Comparison of ENCODE assay signal across 18 mouse cellular contexts in genomic region chr1:130764027-130764461, GRCm38 (mm10). TPM values are rescaled to one million over a fixed set of nuclear protein-coding genes. Genes with fewer than 3 reads are reported as not detected.
DNase-seq lines count a peak whose midpoint lies in the region; ATAC-seq lines count a peak whose summit lies in the region.
"Had no signal": no experiment of that assay in that cellular context is flagged by ENCODE, and none has a peak within 500 bp of the region (broad histone marks: within the 10 kb centered on the region; RNA-seq: fewer than 3 reads in every experiment).

No protein-coding gene starts in this region.

- H3K36me3 ChIP-seq in heart, embryonic 10.5 days: no peaks in the 10 kb centered on the region
- no peaks in the 10 kb centered on the region for H3K36me3 ChIP-seq in intestine, embryonic 15.5 days
- H3K36me3 ChIP-seq in lung, embryonic 15.5 days: no peaks in the 10 kb centered on the region
- no peaks in the 10 kb centered on the region for H3K36me3 ChIP-seq in stomach, embryonic 15.5 days
- H3K36me3 ChIP-seq: midbrain, embryonic 15.5 days had no signal

- ATAC-seq in intestine, embryonic 15.5 days: peak; percentile 91
- peak; percentile 94 for ATAC-seq in lung, embryonic 15.5 days (ENCODE audit: borderline replicate concordance, extremely low read depth, low FRiP score, low TSS enrichment)
- ATAC-seq in stomach, embryonic 15.5 days (ENCODE audit: insufficient read depth, low FRiP score, low read depth): peak; percentile 91
- ATAC-seq: midbrain, embryonic 15.5 days had no signal

- no peak overlapping the region for H3K9ac ChIP-seq in intestine, embryonic 15.5 days
- no peak overlapping the region for H3K9ac ChIP-seq in lung, embryonic 15.5 days
- no peak overlapping the region for H3K9ac ChIP-seq in stomach, embryonic 15.5 days
- H3K9ac ChIP-seq: midbrain, embryonic 15.5 days had no signal

- WGBS in heart, embryonic 10.5 days: 85% methylated on average over 12 of the region's 12 CpGs
- WGBS in intestine, embryonic 15.5 days: 54% methylated on average over 12 of the region's 12 CpGs
- 55% methylated on average over 12 of the region's 12 CpGs for WGBS in lung, embryonic 15.5 days
- 59% methylated on average over 12 of the region's 12 CpGs for WGBS in stomach, embryonic 15.5 days

- H3K27me3 ChIP-seq in heart, embryonic 10.5 days (ENCODE audit: insufficient read depth, poor library complexity, severe bottlenecking): no peaks in the 10 kb centered on the region
- no peaks in the 10 kb centered on the region for H3K27me3 ChIP-seq in intestine, embryonic 15.5 days (replicated peaks)
- no peaks in the 10 kb centered on the region for H3K27me3 ChIP-seq in lung, embryonic 15.5 days
- H3K27me3 ChIP-seq in stomach, embryonic 15.5 days (replicated peaks): no peaks in the 10 kb centered on the region
- H3K27me3 ChIP-seq: midbrain, embryonic 15.5 days had no signal

- no peak overlapping the region for H3K4me3 ChIP-seq in heart, embryonic 10.5 days
- no peak overlapping the region for H3K4me3 ChIP-seq in intestine, embryonic 15.5 days (replicated peaks)
- H3K4me3 ChIP-seq in lung, embryonic 15.5 days: no peak overlapping the region
- no peak overlapping the region for H3K4me3 ChIP-seq in stomach, embryonic 15.5 days (replicated peaks)
- H3K4me3 ChIP-seq: layer of hippocampus, adult 2 months; midbrain, embryonic 15.5 days had no signal

- DNase-seq in heart, embryonic 10.5 days (ENCODE audit: low spot score): peak; percentile 61
- DNase-seq in heart, adult 18-20 months: no peak
- no peak for DNase-seq in thymus, postnatal 0 days (ENCODE audit: low spot score)
- DNase-seq in adrenal gland, postnatal 4 days (ENCODE audit: low spot score in 2 of 2): no peak
- no peak for DNase-seq in thymus, postnatal 14 days
- DNase-seq: cerebellum, adult 11 months; heart, postnatal 36 days; kidney, adult 2 months had no signal

- peak overlapping the region; percentile 41 for H3K4me2 ChIP-seq in intestine, embryonic 15.5 days (replicated peaks)
- H3K4me2 ChIP-seq in lung, embryonic 15.5 days: peak overlapping the region; percentile 7; the same call in 1 of the 2 replicates
- peak overlapping the region; percentile 32; the same call in 1 of the 2 replicates for H3K4me2 ChIP-seq in stomach, embryonic 15.5 days
- H3K4me2 ChIP-seq: midbrain, embryonic 15.5 days had no signal

- no peaks in the 10 kb centered on the region for H3K9me3 ChIP-seq in heart, embryonic 10.5 days
- no peaks in the 10 kb centered on the region for H3K9me3 ChIP-seq in intestine, embryonic 15.5 days
- H3K9me3 ChIP-seq in lung, embryonic 15.5 days: no peaks in the 10 kb centered on the region
- H3K9me3 ChIP-seq in stomach, embryonic 15.5 days: no peaks in the 10 kb centered on the region
- H3K9me3 ChIP-seq: midbrain, embryonic 15.5 days had no signal

- H3K4me1 ChIP-seq in heart, embryonic 10.5 days: peaks cover 9% of the 10 kb centered on the region
- H3K4me1 ChIP-seq in intestine, embryonic 15.5 days (replicated peaks): 0 out of 2 replicates have a peak, but pooled peaks cover 3% of the 10 kb centered on the region
- peaks cover 8% of the 10 kb centered on the region; the same call in 1 of the 2 replicates for H3K4me1 ChIP-seq in lung, embryonic 15.5 days
- H3K4me1 ChIP-seq in stomach, embryonic 15.5 days: no peaks in the 10 kb centered on the region
- H3K4me1 ChIP-seq: midbrain, embryonic 15.5 days had no signal

- no peak overlapping the region for H3K27ac ChIP-seq in heart, embryonic 10.5 days
- H3K27ac ChIP-seq in intestine, embryonic 15.5 days: peak overlapping the region; percentile 49; the same call in 1 of the 2 replicates
- H3K27ac ChIP-seq in lung, embryonic 15.5 days: peak overlapping the region; percentile 83
- peak overlapping the region; percentile 82 for H3K27ac ChIP-seq in stomach, embryonic 15.5 days
- H3K27ac ChIP-seq: layer of hippocampus, adult 2 months; macrophage; midbrain, embryonic 15.5 days had no signal

RNA-seq across cellular contexts. Expression of gene AA986860, which starts 32.3 kb away (rescaled TPM):
- polyA plus RNA-seq in heart, embryonic 10.5 days (2016; fragmentation: Nextera tagmentation; extraction: Ambion mirVana): 0.67 and 1.1 TPM in 2 replicates
- under 1 TPM; 0.45 to 0.77 TPM for total RNA-seq in heart, adult 18-20 months (2021)
- 58.1 and 62.2 TPM in 2 replicates for polyA plus RNA-seq in intestine, embryonic 15.5 days (2015; fragmentation: Nextera tagmentation; extraction: Ambion mirVana)
- polyA plus RNA-seq in lung, embryonic 15.5 days (2015; fragmentation: Nextera tagmentation; extraction: Ambion mirVana): 10.9 and 13.0 TPM in 2 replicates
- polyA plus RNA-seq in stomach, embryonic 15.5 days (2015; fragmentation: Nextera tagmentation; extraction: Ambion mirVana): 32.3 and 36.7 TPM in 2 replicates
- polyA plus RNA-seq in thymus, postnatal 0 days (2015; fragmentation: Nextera tagmentation; extraction: Ambion mirVana): 0.75 and 1.1 TPM in 2 replicates
- total RNA-seq in adrenal gland, postnatal 4 days (2021): 1 to 10 TPM; 2.0 to 3.3 TPM

RNA-seq across cellular contexts. Expression of gene Pfkfb2, which starts 35.0 kb away (rescaled TPM):
- 5.0 and 7.4 TPM in 2 replicates for polyA plus RNA-seq in heart, embryonic 10.5 days (2016; fragmentation: Nextera tagmentation; extraction: Ambion mirVana)
- 10 to 100 TPM; 79.7 to 83.4 TPM for total RNA-seq in heart, adult 18-20 months (2021)
- polyA plus RNA-seq in intestine, embryonic 15.5 days (2015; fragmentation: Nextera tagmentation; extraction: Ambion mirVana): 10.8 and 11.2 TPM in 2 replicates
- 7.9 and 9.5 TPM in 2 replicates for polyA plus RNA-seq in lung, embryonic 15.5 days (2015; fragmentation: Nextera tagmentation; extraction: Ambion mirVana)
- 10.1 and 10.9 TPM in 2 replicates for polyA plus RNA-seq in stomach, embryonic 15.5 days (2015; fragmentation: Nextera tagmentation; extraction: Ambion mirVana)
- polyA plus RNA-seq in thymus, postnatal 0 days (2015; fragmentation: Nextera tagmentation; extraction: Ambion mirVana): 3.6 and 3.8 TPM in 2 replicates
- 10 to 100 TPM; 26.8 to 27.3 TPM for total RNA-seq in adrenal gland, postnatal 4 days (2021)

RNA-seq across cellular contexts. Expression of gene Fcamr, which starts 36.7 kb away (rescaled TPM):
- polyA plus RNA-seq in heart, embryonic 10.5 days (2016; fragmentation: Nextera tagmentation; extraction: Ambion mirVana): 0.18 TPM in 1 of 2 replicates, not detected in the other
- total RNA-seq in heart, adult 18-20 months (2021): under 1 TPM; 0.35 to 0.85 TPM
- polyA plus RNA-seq in intestine, embryonic 15.5 days (2015; fragmentation: Nextera tagmentation; extraction: Ambion mirVana): 0.18 and 0.21 TPM in 2 replicates
- not detected in 2 replicates for polyA plus RNA-seq in lung, embryonic 15.5 days (2015; fragmentation: Nextera tagmentation; extraction: Ambion mirVana)
- 0.17 and 0.22 TPM in 2 replicates for polyA plus RNA-seq in stomach, embryonic 15.5 days (2015; fragmentation: Nextera tagmentation; extraction: Ambion mirVana)
- polyA plus RNA-seq in thymus, postnatal 0 days (2015; fragmentation: Nextera tagmentation; extraction: Ambion mirVana): 0.06 TPM in 1 of 2 replicates, not detected in the other
- total RNA-seq in adrenal gland, postnatal 4 days (2021): not detected
- total RNA-seq: adrenal gland, postnatal 36 days; gastrocnemius, adult 18-20 months; layer of hippocampus, adult 2 months; left cerebral cortex, postnatal 36 days had no signal
- polyA plus RNA-seq: macrophage; midbrain, embryonic 15.5 days; neural tube, embryonic 11.5 days had no signal

RNA-seq across cellular contexts. Expression of gene Yod1, which starts 46.9 kb away (rescaled TPM):
- 8.6 and 10.1 TPM in 2 replicates for polyA plus RNA-seq in heart, embryonic 10.5 days (2016; fragmentation: Nextera tagmentation; extraction: Ambion mirVana)
- 1 to 10 TPM; 3.6 to 4.4 TPM for total RNA-seq in heart, adult 18-20 months (2021)
- polyA plus RNA-seq in intestine, embryonic 15.5 days (2015; fragmentation: Nextera tagmentation; extraction: Ambion mirVana): 10.2 and 10.5 TPM in 2 replicates
- 13.4 and 16.5 TPM in 2 replicates for polyA plus RNA-seq in lung, embryonic 15.5 days (2015; fragmentation: Nextera tagmentation; extraction: Ambion mirVana)
- polyA plus RNA-seq in stomach, embryonic 15.5 days (2015; fragmentation: Nextera tagmentation; extraction: Ambion mirVana): 14.1 and 15.1 TPM in 2 replicates
- polyA plus RNA-seq in thymus, postnatal 0 days (2015; fragmentation: Nextera tagmentation; extraction: Ambion mirVana): 14.8 and 17.2 TPM in 2 replicates
- total RNA-seq in adrenal gland, postnatal 4 days (2021): 10 to 100 TPM in 1 of 2 experiments, 1 to 10 TPM in 1; 9.7 to 10.3 TPM

RNA-seq across cellular contexts. Expression of gene Gm29427, which starts 48.4 kb away (rescaled TPM):
- not detected in 2 replicates for polyA plus RNA-seq in heart, embryonic 10.5 days (2016; fragmentation: Nextera tagmentation; extraction: Ambion mirVana)
- under 1 TPM; 0.18 to 0.27 TPM for total RNA-seq in heart, adult 18-20 months (2021)
- not detected in 2 replicates for polyA plus RNA-seq in intestine, embryonic 15.5 days (2015; fragmentation: Nextera tagmentation; extraction: Ambion mirVana)
- polyA plus RNA-seq in lung, embryonic 15.5 days (2015; fragmentation: Nextera tagmentation; extraction: Ambion mirVana): not detected in 2 replicates
- polyA plus RNA-seq in stomach, embryonic 15.5 days (2015; fragmentation: Nextera tagmentation; extraction: Ambion mirVana): not detected in 2 replicates
- polyA plus RNA-seq in thymus, postnatal 0 days (2015; fragmentation: Nextera tagmentation; extraction: Ambion mirVana): not detected in 2 replicates
- under 1 TPM in 1 of 2 experiments, not detected in 1; 0.17 TPM for total RNA-seq in adrenal gland, postnatal 4 days (2021)
- total RNA-seq: adrenal gland, postnatal 36 days; gastrocnemius, adult 18-20 months; layer of hippocampus, adult 2 months; left cerebral cortex, postnatal 36 days had no signal
- polyA plus RNA-seq: kidney, adult 2 months; macrophage; midbrain, embryonic 15.5 days; neural tube, embryonic 11.5 days had no signal
